Mouse (Mus musculus) cerebellum, adult 8-10 months (tissue): ENCODE data around the gene Abcf3.

ENCODE experiments used
- DNase-seq: peaks from one replicate; pipeline ENCODE4 v3.0.0; 2022

Gene Abcf3

GRCm38 (mm10) chr16:20545696-20546095, 2.7 kb upstream of the Abcf3 start:
- DNase-seq = no peak

- no peak for DNase-seq
Observed at GRCm38 (mm10) chr16:20547423-20547822, 954 bp upstream of the Abcf3 start.

- DNase-seq = no peak
Observed at GRCm38 (mm10) chr16:20549161-20549560, 784 bp downstream of the Abcf3 start.

- no peak for DNase-seq
Observed at GRCm38 (mm10) chr16:20551691-20552090, 3.3 kb downstream of the Abcf3 start.

- DNase-seq = no peak
Observed at GRCm38 (mm10) chr16:20552594-20552993, 4.2 kb downstream of the Abcf3 start.

GRCm38 (mm10) chr16:20555000-20555399, 6.6 kb downstream of the Abcf3 start:
- no peak for DNase-seq

- DNase-seq = no peak
Observed at GRCm38 (mm10) chr16:20557381-20557780, 9.0 kb downstream of the Abcf3 start.

GRCm38 (mm10) chr16:20565075-20565474, 16.7 kb downstream of the Abcf3 start:
- no peak for DNase-seq

- DNase-seq = peak; percentile 29
Observed at GRCm38 (mm10) chr16:20589366-20589938, 41.1 kb downstream of the Abcf3 start, which contains the start of gene Vwa5b2. TSS of gene Vwa5b2 (plus strand) at chr16:20589471.

GRCm38 (mm10) chr16:20589939-20590679, 41.7 kb downstream of the Abcf3 start:
- peak; percentile 45 for DNase-seq

GRCm38 (mm10) chr16:20590680-20591038, 42.3 kb downstream of the Abcf3 start:
- no peak for DNase-seq

GRCm38 (mm10) chr16:20591076-20591705, 42.8 kb downstream of the Abcf3 start:
- DNase-seq = no peak

- DNase-seq = no peak
Observed at GRCm38 (mm10) chr16:20595060-20595673, 46.8 kb downstream of the Abcf3 start.

- no peak for DNase-seq
Observed at GRCm38 (mm10) chr16:20595737-20596136, 47.4 kb downstream of the Abcf3 start.

GRCm38 (mm10) chr16:20596687-20597441, 48.5 kb downstream of the Abcf3 start:
- no peak for DNase-seq

- DNase-seq = no peak
Observed at GRCm38 (mm10) chr16:20600511-20600910, 52.1 kb downstream of the Abcf3 start.

- DNase-seq = no peak
Observed at GRCm38 (mm10) chr16:20604705-20605104, 56.3 kb downstream of the Abcf3 start.

- peak; percentile 73 for DNase-seq
Observed at GRCm38 (mm10) chr16:20610501-20611356, 62.4 kb downstream of the Abcf3 start.
